ENCODE assay signal across 8 mouse cellular contexts in genomic region chr11:116335244-116336036, GRCm38 (mm10). TPM values are rescaled to one million over a fixed set of nuclear protein-coding genes. Genes with fewer than 3 reads are reported as not detected.
A peak's percentile ranks its signal among the peaks of the same experiment; 100 is the strongest.
DNase-seq lines count a peak whose midpoint lies in the region; ATAC-seq lines count a peak whose summit lies in the region.

TSS of gene Foxj1 (minus strand) at chr11:116335399.

- peak; percentile 92 for DNase-seq in MN1 (ENCODE audit: low spot score)
- peak; percentile 81 for DNase-seq in cerebellum, adult 9-10 months
- peak; percentile 92 to 98 for DNase-seq in frontal cortex, adult 2 months (ENCODE audit: extremely low spot score in 1 of 2, low spot score in 1 of 2)
- DNase-seq in hindbrain, embryonic 11.5 days (ENCODE audit: low spot score): peak; percentile 99
- DNase-seq in layer of hippocampus, postnatal 10 days (ENCODE audit: low spot score in 2 of 2): peak; percentile 98 to 99
- peak; percentile 97 for DNase-seq in lung, postnatal 10 days
- peak; percentile 95 for DNase-seq in ovary, postnatal 36 days (ENCODE audit: low spot score)
- peak; percentile 98 for DNase-seq in thymus, postnatal 25 days

- under 1% methylated on average over 60 of the region's 61 CpGs for WGBS in hindbrain, embryonic 11.5 days

- peak within 1 kb of the TSS; percentile 34; the same call in 1 of the 2 replicates for H3K27ac ChIP-seq in hindbrain, embryonic 11.5 days (ENCODE audit: low read depth, low read length)

- peak within 1 kb of the TSS; percentile 40 for H3K4me3 ChIP-seq in hindbrain, embryonic 11.5 days (ENCODE audit: low read depth, low read length)

- H3K36me3 ChIP-seq in hindbrain, embryonic 11.5 days (ENCODE audit: control insufficient read depth, insufficient read depth, low read length): 0 out of 2 replicates have a peak, but pooled peaks cover 2% of the 10 kb centered on the region

- H3K9ac ChIP-seq in hindbrain, embryonic 11.5 days (ENCODE audit: low read depth, low read length): peak within 1 kb of the TSS; percentile 59

- peak within 1 kb of the TSS; percentile 90 for H3K4me2 ChIP-seq in hindbrain, embryonic 11.5 days (replicated peaks; ENCODE audit: low read depth, low read length)

- peaks cover 16% of the 10 kb centered on the region for H3K27me3 ChIP-seq in hindbrain, embryonic 11.5 days (ENCODE audit: control insufficient read depth, insufficient read depth, low read length)

- peak; percentile 83 for ATAC-seq in hindbrain, embryonic 11.5 days (ENCODE audit: low FRiP score)

- peaks cover 34% of the 10 kb centered on the region for H3K4me1 ChIP-seq in hindbrain, embryonic 11.5 days (replicated peaks; ENCODE audit: control insufficient read depth, insufficient read depth, low read length)

- no peaks in the 10 kb centered on the region for H3K9me3 ChIP-seq in hindbrain, embryonic 11.5 days (ENCODE audit: control insufficient read depth, low read length)

RNA-seq across cellular contexts. Expression of gene Foxj1, which starts in this region (rescaled TPM):
- polyA plus RNA-seq in frontal cortex, adult 2 months (2012; rRNA removed): 4.6 and 5.6 TPM in 2 replicates
- polyA plus RNA-seq in hindbrain, embryonic 11.5 days (2014; fragmentation: Nextera tagmentation; extraction: Ambion mirVana): 10.0 and 10.1 TPM in 2 replicates
- 10 to 100 TPM in 1 of 2 experiments, 1 to 10 TPM in 1; 9.5 to 10.4 TPM for total RNA-seq in layer of hippocampus, postnatal 10 days (2021)

Comparison
In these comparisons a context has a peak if more than half of its experiments do, and no peak if none do; other contexts are left out.
1. Peak in every context shown above with its lines: DNase-seq, ATAC-seq, H3K4me3 ChIP-seq and H3K27ac ChIP-seq.